In genomic region chr17:48039232-48039866, GRCm38 (mm10) we compare ENCODE assay signal across 8 mouse cellular contexts. TPM values are rescaled to one million over a fixed set of nuclear protein-coding genes. Genes with fewer than 3 reads are reported as not detected.
DNase-seq lines count a peak whose midpoint lies in the region; ATAC-seq and TF ChIP-seq lines count a peak whose summit lies in the region.

No protein-coding gene starts in this region.

- TF ChIP-seq CTCF in ES-Bruce4 (IDR thresholded peaks at IDR 0.05; ENCODE audit: low read depth, low read length) = no peak

- 12% methylated on average over 14 of the region's 14 CpGs for WGBS in liver, embryonic 15.5 days (ENCODE audit: insufficient replicate concordance)
- 12% methylated on average over 14 of the region's 14 CpGs for WGBS in neural tube, embryonic 13.5 days

- no peaks in the 10 kb centered on the region for H3K36me3 ChIP-seq in ES-Bruce4 (ENCODE audit: control insufficient read depth, insufficient read depth, low read length, poor library complexity, severe bottlenecking)
- no peaks in the 10 kb centered on the region for H3K36me3 ChIP-seq in liver, embryonic 15.5 days (replicated peaks)
- no peaks in the 10 kb centered on the region for H3K36me3 ChIP-seq in neural tube, embryonic 13.5 days

- 0 out of 2 replicates have a peak overlapping the region, but pooled peaks have one; percentile 24 for H3K9ac ChIP-seq in ES-Bruce4 (ENCODE audit: low read depth, poor library complexity, severe bottlenecking)
- no peak overlapping the region for H3K9ac ChIP-seq in liver, embryonic 15.5 days
- no peak overlapping the region for H3K9ac ChIP-seq in neural tube, embryonic 13.5 days

- H3K9me3 ChIP-seq in ES-Bruce4 (replicated peaks; ENCODE audit: control insufficient read depth, insufficient read depth, low read length, poor library complexity, severe bottlenecking) = no peaks in the 10 kb centered on the region
- no peaks in the 10 kb centered on the region for H3K9me3 ChIP-seq in liver, embryonic 15.5 days (replicated peaks)
- no peaks in the 10 kb centered on the region for H3K9me3 ChIP-seq in neural tube, embryonic 13.5 days

- peak; percentile 88 for ATAC-seq in inflammation-experienced regulatory T-cells, adult 6 months
- ATAC-seq in liver, embryonic 15.5 days (ENCODE audit: insufficient read depth) = peak; percentile 48
- peak; percentile 57; the same call in 1 of the 2 replicates for ATAC-seq in neural tube, embryonic 13.5 days (ENCODE audit: low read depth)

- H3K4me2 ChIP-seq in liver, embryonic 15.5 days = peak overlapping the region; percentile 57
- peak overlapping the region; percentile 24 for H3K4me2 ChIP-seq in neural tube, embryonic 13.5 days

- no peaks in the 10 kb centered on the region for H3K27me3 ChIP-seq in ES-Bruce4 (ENCODE audit: control insufficient read depth, insufficient read depth, low read length, poor library complexity, severe bottlenecking)
- H3K27me3 ChIP-seq in liver, embryonic 15.5 days = peaks cover 24% of the 10 kb centered on the region
- H3K27me3 ChIP-seq in neural tube, embryonic 13.5 days = peaks cover 49% of the 10 kb centered on the region

- no peak for TF ChIP-seq POLR2A in ES-Bruce4 (IDR thresholded peaks at IDR 0.05; ENCODE audit: insufficient read depth, low read length)

- TF ChIP-seq EP300 in ES-Bruce4 (IDR thresholded peaks at IDR 0.05; ENCODE audit: insufficient read depth, low read depth, low read length) = no peak

- H3K27ac ChIP-seq in ES-Bruce4 (ENCODE audit: insufficient read depth, low read length) = no peak overlapping the region
- peak overlapping the region; percentile 56 for H3K27ac ChIP-seq in liver, embryonic 15.5 days (replicated peaks)
- no peak overlapping the region for H3K27ac ChIP-seq in neural tube, embryonic 13.5 days (replicated peaks)

- peaks cover 4% of the 10 kb centered on the region for H3K4me1 ChIP-seq in ES-Bruce4 (ENCODE audit: control insufficient read depth, insufficient read depth, low read length)
- H3K4me1 ChIP-seq in liver, embryonic 15.5 days (replicated peaks) = peaks cover 26% of the 10 kb centered on the region
- peaks cover 26% of the 10 kb centered on the region for H3K4me1 ChIP-seq in neural tube, embryonic 13.5 days (replicated peaks)

- H3K4me3 ChIP-seq in ES-Bruce4 (ENCODE audit: low read depth, low read length) = no peak overlapping the region
- 0 out of 2 replicates have a peak overlapping the region, but pooled peaks have one; percentile 14 for H3K4me3 ChIP-seq in liver, embryonic 15.5 days (replicated peaks)
- H3K4me3 ChIP-seq in neural tube, embryonic 13.5 days = no peak overlapping the region

- peak; percentile 81 for DNase-seq in embryo, embryonic 10 days (ENCODE audit: low spot score)
- DNase-seq in gonadal fat pad, adult 2 months (ENCODE audit: low read depth) = peak; percentile 37
- peak; percentile 68 for DNase-seq in thymus, postnatal 25 days
- DNase-seq in right cerebral cortex, postnatal 25 days = no peak

RNA-seq across cellular contexts. Expression of gene 1700122O11Rik, which starts 1.3 kb away (rescaled TPM):
- not detected in 2 replicates for polyA plus RNA-seq in ES-Bruce4 (2011; ENCODE audit: insufficient read depth, insufficient read length, low read depth, missing spikeins)
- not detected in 2 replicates for polyA plus RNA-seq in gonadal fat pad, adult 2 months (2012; rRNA removed)
- not detected for polyA plus RNA-seq in inflammation-experienced regulatory T-cells, adult 6 months (2017; shearing (Covaris generic))
- polyA plus RNA-seq in liver, embryonic 15.5 days (2015; fragmentation: Nextera tagmentation; extraction: Ambion mirVana) = not detected in 2 replicates
- polyA plus RNA-seq in neural tube, embryonic 13.5 days (2015; fragmentation: Nextera tagmentation; extraction: Ambion mirVana) = not detected in 2 replicates

RNA-seq across cellular contexts. Expression of gene 1700067P10Rik, which starts 49.8 kb away (rescaled TPM):
- not detected in 2 replicates for polyA plus RNA-seq in ES-Bruce4 (2011; ENCODE audit: insufficient read depth, insufficient read length, low read depth, missing spikeins)
- polyA plus RNA-seq in gonadal fat pad, adult 2 months (2012; rRNA removed) = 0.36 and 0.63 TPM in 2 replicates
- not detected for polyA plus RNA-seq in inflammation-experienced regulatory T-cells, adult 6 months (2017; shearing (Covaris generic))
- not detected in 2 replicates for polyA plus RNA-seq in liver, embryonic 15.5 days (2015; fragmentation: Nextera tagmentation; extraction: Ambion mirVana)
- polyA plus RNA-seq in neural tube, embryonic 13.5 days (2015; fragmentation: Nextera tagmentation; extraction: Ambion mirVana) = 0.37 TPM in 1 of 2 replicates, not detected in the other
